Mouse (Mus musculus): ENCODE measurements around the gene Rnf114.

The Rnf114 gene

DNA sequence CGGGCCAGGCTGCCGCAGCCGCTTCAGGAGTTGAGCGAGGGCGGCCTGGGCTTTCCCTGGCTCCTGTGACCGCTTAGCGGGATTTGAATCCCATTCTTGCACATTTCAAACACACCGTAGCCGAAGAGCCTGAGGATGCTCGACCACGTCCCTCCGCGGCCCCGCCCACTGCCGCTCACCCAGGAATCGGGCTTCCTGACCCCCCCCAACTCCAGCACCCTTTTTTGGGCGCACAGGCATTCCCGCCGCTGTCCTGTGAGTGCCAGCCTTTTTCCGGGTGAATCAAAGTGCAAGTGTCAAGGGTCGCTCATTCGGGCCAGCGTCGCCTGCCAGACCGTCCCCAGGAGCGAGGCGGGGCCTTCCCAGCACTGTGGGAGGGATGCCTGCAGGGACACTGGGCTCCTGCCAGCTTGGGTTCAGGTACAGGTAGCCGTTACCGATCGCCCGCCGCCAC is 11.5 kb downstream of the Rnf114 start:
- DNase-seq (ENCODE audit: low read depth) = peak; percentile 11

DNA sequence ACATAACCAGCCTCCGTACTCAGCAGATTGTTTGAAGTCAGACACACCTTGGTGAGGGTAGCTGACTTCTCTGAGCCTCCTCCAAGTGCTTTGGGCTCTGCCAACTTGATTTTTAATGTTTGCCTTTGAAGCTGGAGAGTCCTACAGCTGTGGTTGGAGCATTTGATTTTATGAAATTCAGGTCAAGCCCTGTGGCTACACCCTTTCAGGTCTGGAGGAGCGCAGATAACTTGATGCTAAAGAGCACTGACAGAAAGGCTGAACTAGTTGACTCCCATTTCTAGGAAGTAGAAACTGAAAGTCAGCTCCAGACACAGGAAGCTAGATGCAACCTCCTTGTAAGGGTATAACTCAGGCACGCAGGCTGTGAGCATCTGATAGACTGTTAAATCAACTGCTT is 12.7 kb downstream of the Rnf114 start:
- peak; percentile 64 for DNase-seq (ENCODE audit: low read depth)

- no peak for DNase-seq (ENCODE audit: low read depth)
Observed at GRCm38 (mm10) chr2:167506546-167507260, 14.3 kb downstream of the Rnf114 start.

DNA sequence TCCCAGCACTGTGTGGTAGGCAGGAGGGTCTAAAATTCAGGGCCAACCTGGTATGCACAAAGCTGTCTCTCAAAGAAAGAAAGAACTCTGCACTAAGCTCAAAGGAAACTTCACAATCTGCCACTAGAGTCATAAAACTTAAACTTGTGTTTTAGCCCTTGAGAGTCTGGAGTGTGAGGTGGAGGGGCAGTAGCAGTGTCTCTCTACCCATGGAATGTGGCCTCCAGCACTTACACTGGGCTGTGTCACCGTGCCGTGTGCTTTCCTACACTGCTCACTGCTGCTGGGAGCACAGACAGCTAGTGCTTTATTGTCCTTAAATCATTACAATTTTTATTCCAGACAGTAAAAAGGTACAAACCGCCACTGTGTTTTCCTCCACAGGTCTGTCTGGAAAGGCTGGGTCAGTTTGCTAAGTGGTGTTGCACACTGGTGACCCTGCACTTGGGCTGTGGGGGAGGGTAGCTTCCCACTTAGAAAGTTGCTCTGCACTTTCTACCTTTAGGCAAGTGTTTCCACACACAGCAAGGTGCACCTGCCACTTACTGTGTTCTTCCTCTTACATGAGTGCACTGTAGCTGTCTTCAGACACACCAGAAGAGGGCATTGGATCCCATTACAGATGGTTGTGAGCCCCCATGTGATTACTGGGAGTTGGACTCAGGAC is 15.4 kb downstream of the Rnf114 start:
- no peak for DNase-seq (ENCODE audit: low read depth)

DNA sequence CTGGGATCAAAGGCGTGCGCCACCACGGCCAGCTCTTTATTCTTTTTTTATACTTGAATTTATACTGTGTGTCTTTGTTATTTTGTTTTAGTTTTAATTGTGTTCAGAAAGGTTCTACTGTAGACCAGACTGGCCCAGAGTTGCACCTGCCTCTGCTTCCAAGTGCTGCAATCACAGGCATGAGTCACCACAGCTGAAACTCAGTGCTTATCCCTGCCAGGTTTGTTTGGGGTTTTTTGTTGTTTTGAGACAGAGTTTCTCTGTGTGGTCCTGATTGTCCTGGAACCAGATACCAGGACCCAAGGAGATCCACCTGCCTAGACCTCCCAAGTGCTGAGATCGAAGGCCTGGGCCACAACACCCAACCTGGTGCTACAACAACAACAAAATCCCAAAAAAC is 16.1 kb downstream of the Rnf114 start:
- DNase-seq (ENCODE audit: low read depth) = no peak

- peak; percentile 87 for DNase-seq (ENCODE audit: low read depth)
Observed at GRCm38 (mm10) chr2:167510485-167510884, 18.0 kb downstream of the Rnf114 start.

- no peak for DNase-seq (ENCODE audit: low read depth)
Observed at GRCm38 (mm10) chr2:167512365-167512764, 19.9 kb downstream of the Rnf114 start.

DNA sequence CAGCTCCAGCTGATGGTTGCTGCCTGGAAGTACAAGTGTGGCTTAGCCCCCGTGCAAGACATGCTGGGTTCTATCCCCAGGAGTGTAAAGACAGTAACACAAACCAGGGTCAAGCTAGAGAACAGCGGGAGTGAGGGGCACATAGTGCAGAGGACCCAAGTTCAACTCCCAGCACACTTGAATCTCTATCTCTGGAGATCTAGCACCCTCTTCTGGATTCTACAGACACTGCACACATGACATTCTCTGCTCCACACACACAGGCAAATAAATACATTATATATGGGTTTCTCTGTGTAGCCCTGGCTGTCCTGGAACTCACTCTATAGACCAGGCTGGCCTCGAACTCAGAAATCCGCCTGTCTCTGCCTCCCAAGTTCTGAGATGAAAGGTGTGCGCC is 20.5 kb downstream of the Rnf114 start:
- peak; percentile 54 for DNase-seq (ENCODE audit: low read depth)

GRCm38 (mm10) chr2:167514641-167515040 is 22.2 kb downstream of the Rnf114 start:
- no peak for DNase-seq (ENCODE audit: low read depth)

DNA sequence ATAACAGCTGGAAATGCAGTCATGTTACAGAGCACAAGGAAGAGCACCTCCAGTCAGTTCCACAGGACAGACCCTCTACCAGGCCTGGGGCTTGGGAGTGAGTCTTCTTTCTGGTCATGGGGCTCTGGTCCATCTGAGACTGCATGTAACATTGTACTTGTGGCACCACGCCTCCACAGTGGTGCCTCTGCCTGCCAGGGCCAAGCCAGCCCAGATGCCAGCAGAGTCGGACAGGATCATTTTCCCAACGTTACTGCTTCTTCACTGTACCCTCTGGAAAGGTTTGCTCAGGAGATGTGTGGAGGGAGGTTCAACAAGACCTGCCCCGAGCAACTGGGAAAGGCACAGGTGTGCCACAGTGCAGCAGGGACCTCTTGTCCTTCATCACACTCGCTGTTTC is 23.2 kb downstream of the Rnf114 start:
- DNase-seq (ENCODE audit: low read depth) = no peak

- DNase-seq (ENCODE audit: low read depth) = peak; percentile 44
Observed at GRCm38 (mm10) chr2:167519606-167520252, 27.3 kb downstream of the Rnf114 start.

DNA sequence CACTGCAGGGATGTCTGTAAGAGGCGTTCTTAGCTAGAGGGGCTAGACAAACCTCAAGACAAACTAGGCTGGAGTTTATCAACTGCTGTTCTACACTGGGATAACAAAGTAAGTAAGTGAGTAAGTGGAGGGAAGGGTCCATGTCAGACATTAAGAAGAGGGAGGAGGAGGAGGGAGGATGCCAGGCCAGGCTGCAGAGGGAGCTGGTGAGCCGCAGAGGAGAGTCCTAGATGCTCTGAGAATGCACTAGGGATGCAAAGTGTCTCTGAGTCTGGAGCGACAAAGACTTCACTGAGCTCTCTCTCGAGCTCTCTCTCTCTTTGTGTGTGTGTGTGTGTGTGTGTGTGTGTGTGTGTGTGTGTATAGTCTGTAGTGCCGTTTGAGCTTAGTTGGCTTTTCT is 35.8 kb downstream of the Rnf114 start:
- no peak for DNase-seq (ENCODE audit: low read depth)

DNA sequence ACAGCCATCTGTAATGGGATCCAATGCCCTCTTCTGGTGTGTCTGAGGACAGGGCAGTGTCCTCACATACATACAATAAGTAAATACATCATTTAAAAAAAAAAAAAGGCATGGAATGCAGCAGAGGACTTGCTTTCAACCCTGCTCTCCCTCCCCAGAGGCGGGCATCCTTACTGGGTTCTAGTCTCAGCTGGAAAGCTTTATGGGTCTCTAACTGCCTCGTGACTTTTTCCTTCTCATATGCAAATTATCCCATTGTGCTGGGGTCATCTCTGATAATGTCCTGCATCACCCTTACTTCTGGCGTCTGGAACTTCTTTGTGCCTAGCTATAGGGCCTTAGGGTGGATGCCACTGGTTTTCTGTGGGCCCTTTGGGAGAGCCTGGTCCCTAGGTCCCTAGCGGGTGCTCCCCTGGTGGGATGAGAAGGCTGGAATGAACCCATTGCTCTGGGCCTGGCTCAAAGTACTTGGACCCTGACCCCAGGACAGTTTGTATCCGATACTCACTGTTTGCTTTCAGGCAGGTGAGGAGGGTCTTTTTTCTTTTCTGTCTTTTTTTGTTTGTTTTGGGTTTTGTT is 37.6 kb downstream of the Rnf114 start:
- no peak for DNase-seq (ENCODE audit: low read depth)

- DNase-seq (ENCODE audit: low read depth) = no peak
Observed at GRCm38 (mm10) chr2:167530536-167530935, 38.1 kb downstream of the Rnf114 start.

GRCm38 (mm10) chr2:167532131-167532530 is 39.7 kb downstream of the Rnf114 start:
- peak; percentile 34 for DNase-seq (ENCODE audit: low read depth)

DNA sequence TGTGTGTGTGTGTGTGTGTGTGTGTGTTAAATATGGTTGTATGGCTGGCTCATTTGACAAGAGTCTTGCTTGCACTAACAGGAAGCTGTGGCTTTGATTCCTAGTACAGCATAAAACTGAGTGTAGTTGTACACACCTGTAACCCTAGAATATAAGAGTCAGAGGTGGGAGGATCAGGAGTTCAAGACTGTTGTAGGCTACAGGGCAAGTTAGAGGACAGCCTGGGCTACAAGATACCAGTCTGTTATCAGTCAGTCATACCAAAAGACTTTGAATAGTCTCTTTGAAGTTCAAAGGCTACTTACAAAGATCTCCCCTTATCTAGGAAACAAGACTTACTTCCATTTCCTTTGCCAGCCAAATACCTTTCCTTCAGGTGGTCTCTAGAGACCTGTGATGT is 41.4 kb downstream of the Rnf114 start:
- DNase-seq (ENCODE audit: low read depth) = no peak

- no peak for DNase-seq (ENCODE audit: low read depth)
Observed at GRCm38 (mm10) chr2:167536320-167536945, 44.0 kb downstream of the Rnf114 start.

DNA sequence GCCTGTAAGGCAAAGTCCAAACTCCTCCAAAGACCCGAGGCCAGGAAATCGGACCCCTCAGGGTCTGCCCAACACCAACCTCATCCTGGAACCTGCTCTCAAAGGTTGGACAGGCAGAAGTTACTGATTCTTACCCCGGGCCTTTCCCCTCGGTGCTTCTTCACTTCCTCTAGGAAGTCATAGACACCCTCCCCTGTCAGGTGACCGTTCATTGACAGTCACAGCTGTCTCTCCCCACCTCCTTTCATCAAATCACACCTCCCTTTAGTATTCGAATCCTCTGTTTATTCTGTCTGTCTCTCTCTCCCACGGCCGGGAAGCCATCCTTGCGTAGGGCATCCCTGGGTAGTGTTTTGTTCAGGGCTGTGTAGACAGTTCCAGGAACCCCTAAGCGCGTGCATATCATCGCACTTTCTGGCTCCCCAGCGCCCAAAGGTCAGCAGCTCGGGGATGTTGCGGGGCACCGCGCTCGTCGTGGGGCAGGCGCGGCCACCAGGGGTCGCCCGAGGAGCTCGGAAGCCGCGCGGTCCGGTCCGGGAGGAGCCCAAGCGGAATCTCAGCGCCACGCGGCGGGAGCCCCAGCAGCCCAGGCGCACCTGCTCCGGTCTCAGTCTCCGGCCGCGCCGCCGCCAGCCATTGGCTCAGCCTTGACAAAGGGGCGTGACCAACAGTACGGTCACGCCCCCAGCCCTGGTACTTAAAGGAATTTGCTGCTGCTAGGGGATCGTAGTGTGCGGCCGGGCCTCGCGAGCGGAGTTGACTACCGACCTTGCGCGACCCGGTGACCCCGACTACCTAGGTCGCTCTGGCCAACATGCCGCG is 45.2 kb downstream of the Rnf114 start, which contains the start of gene Snai1:
TSS of gene Snai1 (plus strand) at position 720 of the 822 bp plus-strand sequence.
- peak; percentile 64 for DNase-seq (ENCODE audit: low read depth)

DNA sequence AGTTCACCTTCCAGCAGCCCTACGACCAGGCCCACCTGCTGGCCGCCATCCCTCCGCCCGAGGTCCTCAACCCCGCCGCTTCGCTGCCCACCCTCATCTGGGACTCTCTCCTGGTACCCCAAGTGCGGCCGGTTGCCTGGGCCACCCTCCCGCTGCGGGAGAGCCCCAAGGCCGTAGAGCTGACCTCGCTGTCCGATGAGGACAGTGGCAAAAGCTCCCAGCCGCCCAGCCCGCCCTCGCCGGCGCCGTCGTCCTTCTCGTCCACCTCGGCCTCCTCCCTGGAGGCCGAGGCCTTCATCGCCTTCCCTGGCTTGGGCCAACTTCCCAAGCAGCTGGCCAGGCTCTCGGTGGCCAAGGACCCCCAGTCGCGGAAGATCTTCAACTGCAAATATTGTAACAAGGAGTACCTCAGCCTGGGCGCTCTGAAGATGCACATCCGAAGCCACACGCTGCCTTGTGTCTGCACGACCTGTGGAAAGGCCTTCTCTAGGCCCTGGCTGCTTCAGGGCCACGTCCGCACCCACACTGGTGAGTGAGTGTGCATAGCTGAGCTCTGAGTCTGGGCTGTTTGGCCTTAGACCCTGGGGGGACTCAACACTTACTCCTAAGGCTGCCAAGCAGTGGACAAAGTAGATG is 46.3 kb downstream of the Rnf114 start:
- DNase-seq (ENCODE audit: low read depth) = no peak

GRCm38 (mm10) chr2:167539536-167540476 is 47.4 kb downstream of the Rnf114 start:
- DNase-seq (ENCODE audit: low read depth) = no peak

Measured in 416B (cell line).